Mouse (Mus musculus) liver, embryonic 14 days (tissue): ENCODE measurements around the gene Exoc3l. TPM values are rescaled to one million over a fixed set of nuclear protein-coding genes. Genes with fewer than 3 reads are reported as not detected.

ENCODE experiments used
- polyA plus RNA-seq: library from polyadenylated mRNA; depleted of rRNA; stranded (reverse); fragments of >200 nt; gene quantifications from 2 replicates; pipeline ENCODE4 v1.2.3, GENCODE M21; 2012; rRNA removed

Exoc3l gene
- polyA plus RNA-seq = 5.9 and 7.1 TPM in 2 replicates

GRCm38 (mm10) chr8:105295895-105296573 is at the start of gene Exoc3l:
Gene Exoc3l, minus strand, starts transcription at chr8:105296101.

GRCm38 (mm10) chr8:105326141-105326672 is 30.3 kb upstream of the Exoc3l start, which contains the start of the genes Lrrc29 and Tmem208:
Gene Lrrc29, minus strand, starts transcription at chr8:105326278.
Gene Tmem208, plus strand, starts transcription at chr8:105326354.

GRCm38 (mm10) chr8:105305211-105306145 is 9.6 kb upstream of the Exoc3l start, which contains the start of gene Elmo3:
Gene Elmo3, plus strand, starts transcription at chr8:105305601.

GRCm38 (mm10) chr8:105297511-105298192 is 1.8 kb upstream of the Exoc3l start, which contains the start of gene E2f4:
Gene E2f4, plus strand, starts transcription at chr8:105297663.

GRCm38 (mm10) chr8:105289805-105290460 is 6.0 kb downstream of the Exoc3l start, which contains the start of gene 4931428F04Rik:
Gene 4931428F04Rik, minus strand, starts transcription at chr8:105289864.

GRCm38 (mm10) chr8:105275840-105276239 is 20.1 kb downstream of the Exoc3l start, which contains the start of gene Nol3:
Gene Nol3, plus strand, starts transcription at chr8:105276140.

GRCm38 (mm10) chr8:105269461-105269947 is 26.4 kb downstream of the Exoc3l start, which contains the start of gene Hsf4:
Gene Hsf4, plus strand, starts transcription at chr8:105269801.

GRCm38 (mm10) chr8:105264024-105264982 is 31.6 kb downstream of the Exoc3l start, which contains the start of the genes Tradd and Fbxl8:
Gene Tradd, minus strand, starts transcription at chr8:105264609.
Gene Fbxl8, plus strand, starts transcription at chr8:105264648.

GRCm38 (mm10) chr8:105254966-105255350 is 40.9 kb downstream of the Exoc3l start, which contains the start of gene B3gnt9:
Gene B3gnt9, minus strand, starts transcription at chr8:105255153.

Other genes starting within 250 kb of the Exoc3l start
- 0.19 and 0.23 TPM in 2 replicates for gene Ces3a, start 247.5 kb downstream of the Exoc3l start, polyA plus RNA-seq
- not detected in 2 replicates for gene Ces3b, start 212.3 kb downstream of the Exoc3l start, polyA plus RNA-seq
- not detected in 2 replicates for gene Ces4a, start 164.3 kb downstream of the Exoc3l start, polyA plus RNA-seq
- gene Cbfb, start 125.4 kb downstream of the Exoc3l start, polyA plus RNA-seq = 5.0 and 7.1 TPM in 2 replicates
- gene D230025D16Rik, start 71.0 kb downstream of the Exoc3l start, polyA plus RNA-seq = 10.6 and 12.9 TPM in 2 replicates
- gene B3gnt9, start 40.9 kb downstream of the Exoc3l start, polyA plus RNA-seq = 1.4 and 1.7 TPM in 2 replicates
- gene Tradd, start 31.5 kb downstream of the Exoc3l start, polyA plus RNA-seq = 5.4 and 5.6 TPM in 2 replicates
- 0.77 and 0.93 TPM in 2 replicates for gene Fbxl8, start 31.5 kb downstream of the Exoc3l start, polyA plus RNA-seq
- gene Hsf4, start 26.3 kb downstream of the Exoc3l start, polyA plus RNA-seq = 0.01 and 0.03 TPM in 2 replicates
- 0.02 and 0.07 TPM in 2 replicates for gene Nol3, start 20.0 kb downstream of the Exoc3l start, polyA plus RNA-seq
- gene 4931428F04Rik, start 6.2 kb downstream of the Exoc3l start, polyA plus RNA-seq = 1.1 TPM in 2 replicates
- 221 and 269 TPM in 2 replicates for gene E2f4, start 1.6 kb upstream of the Exoc3l start, polyA plus RNA-seq
- 3.3 and 3.8 TPM in 2 replicates for gene Elmo3, start 9.5 kb upstream of the Exoc3l start, polyA plus RNA-seq
- gene Lrrc29, start 30.2 kb upstream of the Exoc3l start, polyA plus RNA-seq = 8.4 and 9.2 TPM in 2 replicates
- 57.5 and 62.2 TPM in 2 replicates for gene Tmem208, start 30.3 kb upstream of the Exoc3l start, polyA plus RNA-seq
- gene Fhod1, start 51.9 kb upstream of the Exoc3l start, polyA plus RNA-seq = 3.6 and 4.4 TPM in 2 replicates
- gene Slc9a5, start 52.7 kb upstream of the Exoc3l start, polyA plus RNA-seq = 0.75 and 0.82 TPM in 2 replicates
- gene Plekhg4, start 77.2 kb upstream of the Exoc3l start, polyA plus RNA-seq = 0.02 and 0.07 TPM in 2 replicates
- not detected in 2 replicates for gene Kctd19, start 117.4 kb upstream of the Exoc3l start, polyA plus RNA-seq
- gene Lrrc36, start 117.5 kb upstream of the Exoc3l start, polyA plus RNA-seq = 0.08 and 0.10 TPM in 2 replicates
- gene Tppp3, start 175.4 kb upstream of the Exoc3l start, polyA plus RNA-seq = 0.69 and 2.4 TPM in 2 replicates
- 1.9 and 2.1 TPM in 2 replicates for gene Zdhhc1, start 200.8 kb upstream of the Exoc3l start, polyA plus RNA-seq
- 0.85 and 0.98 TPM in 2 replicates for gene Hsd11b2, start 222.7 kb upstream of the Exoc3l start, polyA plus RNA-seq